Mouse (Mus musculus) left cerebral cortex, postnatal 4 days (tissue): ENCODE results near the gene Chd9. TPM values are rescaled to one million over a fixed set of nuclear protein-coding genes. Genes with fewer than 3 reads are reported as not detected.
"Not testable (repeated sequence)": the region's sequence is repeated elsewhere in the genome, so short reads cannot be mapped to it uniquely, and the experiment has no call there.

Experiments used
- DNase-seq: peaks from one replicate; pipeline ENCODE4 v3.0.0-alpha.2; 2022
- intact Hi-C: fragments of 180-260 bp; cut with DNase I; formaldehyde crosslinking; loops from one replicate; pipeline ENCODE4 v1.15.1; 2025
- total RNA-seq, 2 experiments: library from RNA; stranded (reverse); gene quantifications; 2 replicates each; pipeline ENCODE4 v1.2.3; 2021

Chd9 gene
- total RNA-seq, 2 experiments from 2014 or later = 83.3 to 85.0 TPM

GRCm38 (mm10) chr8:90869071-90869919 lies 41.1 kb downstream of the Chd9 start:
- intact Hi-C loops = no loop called here
- peak; percentile 84 for DNase-seq

DNA sequence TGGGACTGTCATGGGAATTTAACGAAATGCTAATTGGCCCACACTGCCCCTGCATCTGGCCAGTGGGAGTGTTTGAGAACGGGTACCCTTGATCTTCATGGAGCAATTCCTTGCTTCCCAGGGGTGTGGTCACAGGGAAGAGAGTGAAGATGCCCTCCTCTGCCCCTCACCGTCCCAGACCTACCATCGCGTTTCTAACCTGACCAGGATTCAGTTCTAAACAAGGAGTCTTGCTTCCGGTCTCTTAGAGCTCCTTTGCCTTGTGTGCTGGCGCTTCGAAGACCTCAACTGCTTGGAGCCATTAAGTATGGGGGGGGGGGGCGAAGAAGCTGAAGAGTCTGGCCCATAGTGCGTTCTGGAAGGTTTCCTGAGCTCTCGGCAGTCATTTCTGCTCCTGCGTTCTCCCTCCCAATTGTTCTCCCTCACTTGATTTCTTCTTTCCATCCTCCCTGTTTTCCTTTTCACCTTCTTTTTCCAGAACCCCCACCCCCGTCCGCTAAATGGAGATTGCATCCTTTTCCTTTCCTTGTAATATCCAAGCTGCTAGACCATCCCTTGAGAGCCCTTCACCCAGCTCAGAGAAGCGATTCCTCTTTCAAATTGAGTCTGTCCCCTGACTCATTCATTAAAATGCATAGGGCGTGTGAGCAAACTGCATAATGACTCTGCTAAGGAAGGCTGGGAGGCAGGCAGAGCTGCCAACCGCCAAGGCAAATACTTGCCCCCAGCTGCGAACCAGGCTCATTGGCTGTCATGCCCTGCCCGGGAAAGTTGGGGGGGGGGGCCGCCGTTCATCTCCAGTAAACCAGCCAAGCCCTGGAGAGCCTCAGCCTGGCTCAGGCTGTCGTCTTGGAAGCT lies 42.0 kb downstream of the Chd9 start:
- intact Hi-C loops = no loop called here
- peak; percentile 93 for DNase-seq

DNA sequence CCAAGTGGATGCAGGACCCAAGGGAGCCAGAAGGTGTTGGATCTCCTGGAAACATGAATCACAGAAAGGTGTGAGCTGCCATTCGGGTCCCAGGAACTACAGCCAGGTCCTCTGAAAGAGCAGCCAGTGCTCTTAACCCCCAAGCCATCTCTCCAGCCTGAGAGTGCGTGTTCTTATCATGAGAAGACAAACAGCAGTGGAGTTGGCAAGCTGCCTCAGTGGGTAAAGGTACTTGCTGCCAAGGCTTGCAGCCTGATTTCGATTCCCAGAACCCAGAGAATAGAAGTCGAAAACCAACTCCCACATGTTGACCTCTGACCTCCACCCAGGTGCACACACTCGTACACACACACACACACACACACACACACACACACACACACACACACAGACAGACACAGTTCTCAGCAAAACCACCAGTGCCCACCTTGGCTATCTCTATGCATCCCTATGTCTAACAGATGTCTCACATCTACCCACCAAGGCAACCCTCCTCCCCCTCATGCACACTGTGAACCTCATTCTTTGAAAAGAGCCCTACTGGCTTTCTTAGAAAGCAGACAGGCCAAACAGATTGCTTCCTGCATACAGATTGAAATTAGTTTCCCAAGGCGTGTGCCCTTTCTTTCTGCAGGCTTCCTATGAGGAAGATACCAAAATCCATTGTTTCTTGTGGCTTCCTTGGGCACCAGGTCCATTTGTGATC lies 43.4 kb downstream of the Chd9 start:
- DNase-seq = peak; percentile 66
- intact Hi-C loops = no loop called here

DNA sequence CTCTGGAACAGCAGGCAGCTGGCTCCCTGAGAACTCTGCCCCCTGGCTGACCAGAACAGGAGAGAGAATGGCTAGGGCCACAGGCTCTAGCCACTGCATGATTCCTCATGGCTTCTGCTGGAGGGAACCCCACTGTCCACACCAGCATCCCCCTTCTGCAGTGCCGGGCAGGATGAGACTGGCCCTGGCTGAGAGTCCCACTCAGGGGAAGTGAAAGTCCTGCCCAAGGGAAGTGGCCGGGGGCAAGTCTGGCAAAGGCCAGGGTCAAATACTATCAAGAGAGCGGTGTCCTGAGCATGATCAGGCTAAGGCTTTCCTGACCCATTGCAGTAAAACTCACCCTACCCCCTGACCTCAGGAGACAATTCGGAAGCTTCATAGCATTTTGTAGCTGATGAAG lies 44.9 kb downstream of the Chd9 start:
- no peak for DNase-seq
- intact Hi-C loops = no loop called here

GRCm38 (mm10) chr8:90876213-90876721 lies 48.1 kb downstream of the Chd9 start:
- DNase-seq = peak; percentile 49
- intact Hi-C loops = no loop called here

DNA sequence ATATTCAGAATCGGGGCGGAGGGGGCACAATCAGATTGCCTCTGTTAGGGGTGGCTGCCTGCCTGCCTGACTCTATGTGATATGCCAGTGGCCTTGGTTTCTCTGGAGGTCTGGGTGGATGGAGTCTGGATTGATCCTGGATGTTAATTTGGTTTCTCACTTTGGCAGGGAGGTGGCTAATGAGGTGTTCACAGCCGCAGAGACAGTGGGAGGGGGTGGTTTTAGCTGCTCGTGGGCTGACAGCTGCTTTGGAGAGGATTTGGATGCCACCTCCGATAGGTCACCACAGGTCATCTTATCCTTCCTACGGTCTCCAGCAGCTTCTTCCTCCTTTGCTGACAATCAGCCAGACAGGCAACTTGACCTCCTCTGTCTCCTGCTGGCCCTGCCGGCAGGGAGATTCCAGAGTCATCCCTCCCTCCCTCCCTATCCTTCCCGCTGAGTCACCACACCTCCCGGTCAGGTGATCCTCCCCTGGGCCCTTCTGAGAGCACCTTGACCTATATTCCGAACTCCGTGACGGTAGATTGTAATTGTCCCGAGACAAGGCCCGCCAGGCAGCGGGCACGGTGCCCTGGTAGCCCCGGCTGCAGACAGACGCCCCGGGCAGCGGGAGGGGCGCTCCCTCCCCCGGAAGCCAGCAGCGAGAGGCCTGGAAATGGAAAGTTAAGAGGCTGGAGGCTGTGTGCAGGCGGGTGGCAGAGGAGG lies 48.7 kb downstream of the Chd9 start:
- intact Hi-C loops = no loop called here

GRCm38 (mm10) chr8:90877430-90877975 lies 49.4 kb downstream of the Chd9 start:
- intact Hi-C loops = no loop called here
- DNase-seq = peak; percentile 56

More for the DNA sequence above, 48.7 kb downstream of the Chd9 start:
- DNase-seq = peak; percentile 61

- DNase-seq = no peak
- intact Hi-C loops = no loop called here
Measured at GRCm38 (mm10) chr8:90878551-90878950, 50.4 kb downstream of the Chd9 start.

GRCm38 (mm10) chr8:90880041-90880440 lies 51.9 kb downstream of the Chd9 start:
- no peak for DNase-seq
- intact Hi-C loops = no loop called here

DNA sequence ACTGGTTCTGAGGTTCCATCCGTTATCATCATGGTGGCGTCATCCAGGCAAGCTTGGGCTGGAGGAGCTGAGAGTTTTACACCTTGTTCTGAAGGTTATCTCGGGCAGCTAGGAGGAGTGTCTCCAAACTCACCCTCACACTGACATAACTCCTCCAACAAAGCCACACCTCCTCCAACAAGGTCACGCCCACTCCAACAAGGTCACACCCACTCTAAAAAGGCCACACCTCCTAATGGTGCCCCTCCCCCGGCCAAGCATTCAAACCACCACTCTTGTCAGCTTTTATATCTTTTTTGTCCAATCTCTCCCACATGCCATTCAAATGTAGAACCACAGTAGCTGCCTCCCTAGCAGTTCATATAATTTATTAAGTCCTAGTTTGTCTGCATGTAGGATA lies 53.0 kb downstream of the Chd9 start:
- intact Hi-C loops = no loop called here
- no peak for DNase-seq

GRCm38 (mm10) chr8:90882088-90882691 lies 54.0 kb downstream of the Chd9 start:
- DNase-seq = peak; percentile 57
- intact Hi-C loops = no loop called here

DNA sequence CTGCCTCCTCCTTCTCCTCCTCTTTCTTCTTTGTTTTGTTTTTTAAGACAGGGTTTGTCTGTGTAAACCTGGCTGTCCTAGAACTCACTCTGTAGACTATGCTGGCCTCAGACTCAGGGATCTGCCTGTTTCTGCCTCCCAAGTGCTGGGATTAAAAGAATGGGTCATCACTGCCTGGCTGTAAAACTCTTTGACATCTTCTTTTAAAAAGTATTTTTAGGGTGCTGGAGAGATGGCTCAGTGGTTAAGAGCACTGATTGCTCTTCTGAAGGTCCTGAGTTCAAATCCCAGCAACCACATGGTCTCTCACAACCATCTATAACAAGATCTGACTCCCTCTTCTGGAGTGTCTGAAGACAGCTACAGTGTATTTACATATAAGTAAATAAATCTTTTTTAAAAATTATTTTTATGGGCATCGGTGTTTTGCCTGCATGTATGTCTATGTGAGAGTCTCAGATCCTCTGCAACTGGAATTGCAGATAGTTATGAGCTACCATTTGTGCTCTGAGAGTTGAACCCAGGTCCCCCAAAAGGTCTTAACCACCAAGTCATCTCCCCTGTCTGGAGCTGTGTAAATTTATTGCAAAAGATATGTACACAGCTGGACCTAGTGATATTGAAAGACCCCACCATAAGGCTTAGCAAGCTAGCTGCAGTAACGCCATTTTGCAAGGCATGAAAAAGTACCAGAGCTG lies 57.7 kb downstream of the Chd9 start:
- no peak for DNase-seq
- intact Hi-C loops = no loop called here

GRCm38 (mm10) chr8:90886369-90886712 lies 58.2 kb downstream of the Chd9 start:
- intact Hi-C loops, DNase-seq: not testable (repeated sequence)

DNA sequence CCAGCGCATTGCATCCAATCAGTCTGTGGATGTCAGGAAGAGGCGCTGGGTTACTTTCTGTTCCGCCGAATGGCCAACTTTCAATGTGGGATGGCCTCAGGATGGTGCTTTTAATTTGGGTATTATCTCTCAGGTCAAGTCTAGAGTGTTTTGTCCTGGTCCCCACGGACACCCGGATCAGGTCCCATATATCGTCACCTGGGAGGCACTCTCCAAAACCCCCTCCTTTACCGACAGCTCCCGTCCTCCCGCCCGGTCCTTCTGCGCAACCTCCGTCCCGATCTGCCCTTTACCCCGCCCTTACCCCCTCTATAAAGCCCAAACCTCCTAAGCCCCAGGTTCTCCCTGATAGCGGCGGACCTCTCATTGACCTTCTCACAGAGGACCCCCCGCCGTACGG lies 59.2 kb downstream of the Chd9 start:
- DNase-seq, intact Hi-C loops: not testable (repeated sequence)

GRCm38 (mm10) chr8:90891872-90892578 lies 63.9 kb downstream of the Chd9 start:
- intact Hi-C loops = no loop called here
- DNase-seq = no peak

- no peak for DNase-seq
- intact Hi-C loops = no loop called here
Measured at GRCm38 (mm10) chr8:90892579-90892919, 64.4 kb downstream of the Chd9 start.

DNA sequence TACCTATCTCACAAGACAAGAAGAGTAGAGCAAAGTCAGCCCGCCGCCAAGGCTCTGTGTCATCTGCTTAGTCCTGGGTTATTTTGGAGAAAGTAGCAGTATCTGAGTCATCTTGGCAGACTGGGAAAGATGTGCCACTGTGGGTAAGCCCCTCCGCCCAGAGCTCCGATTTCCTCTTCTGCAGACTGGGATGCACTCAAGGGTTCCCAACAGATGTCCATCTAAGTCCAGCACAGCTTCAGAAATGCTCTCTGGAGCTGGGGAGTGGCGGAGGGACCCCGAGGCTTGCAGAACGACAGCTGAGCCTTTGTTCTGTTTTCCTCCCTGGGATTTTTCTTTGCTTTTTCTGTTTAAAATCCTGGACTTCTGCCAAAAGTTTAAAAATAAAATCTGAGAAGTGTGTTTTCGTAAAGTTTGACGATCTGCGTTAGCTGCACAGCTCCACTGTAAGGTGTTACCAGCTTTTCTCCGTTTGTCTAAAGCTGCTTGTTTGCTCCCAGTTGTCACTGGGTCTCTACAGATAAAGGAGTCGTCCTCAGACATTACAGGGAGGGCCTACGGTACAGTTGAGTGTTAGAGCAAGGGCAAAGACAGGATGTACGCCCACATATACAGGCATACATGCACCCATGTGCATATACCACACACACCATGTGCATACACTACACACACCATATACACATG lies 66.2 kb downstream of the Chd9 start:
- no peak for DNase-seq
- intact Hi-C loops = no loop called here

DNA sequence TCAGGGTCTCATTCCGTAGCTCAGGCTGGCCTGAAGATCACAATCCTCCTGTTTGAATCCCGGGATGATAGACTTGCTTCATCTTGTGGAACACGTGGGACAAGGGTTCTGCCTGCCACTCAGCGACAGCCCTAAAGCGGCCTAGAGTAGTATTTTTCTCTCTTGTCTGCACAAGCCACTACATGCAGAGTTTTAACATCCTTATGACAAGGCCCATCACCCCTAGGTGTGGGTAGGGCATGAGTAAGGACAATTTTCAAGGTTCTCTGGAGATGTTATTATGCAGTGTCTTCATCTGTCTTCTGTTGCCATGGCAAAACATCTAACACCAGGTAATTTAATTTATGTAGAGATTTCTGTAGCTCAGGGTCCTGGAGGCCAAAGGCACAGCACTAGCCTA lies 69.2 kb downstream of the Chd9 start:
- no peak for DNase-seq
- intact Hi-C loops = no loop called here
